In genomic region chr11:70000396-70000898, GRCm38 (mm10) we compare ENCODE assay signal across 8 mouse cellular contexts. TPM values are rescaled to one million over a fixed set of nuclear protein-coding genes. Genes with fewer than 3 reads are reported as not detected.
DNase-seq lines count a peak whose midpoint lies in the region; ATAC-seq and TF ChIP-seq lines count a peak whose summit lies in the region.

TSS of gene Dvl2 (plus strand) at chr11:70000595.

- H3K36me3 ChIP-seq in kidney, embryonic 14.5 days (ENCODE audit: control insufficient read depth, insufficient read depth, low read length) = peaks cover 36% of the 10 kb centered on the region
- peaks cover 20% of the 10 kb centered on the region for H3K36me3 ChIP-seq in liver, embryonic 11.5 days (ENCODE audit: control insufficient read depth, insufficient read depth, low read length)
- peaks cover 32% of the 10 kb centered on the region for H3K36me3 ChIP-seq in stomach, embryonic 14.5 days (ENCODE audit: control insufficient read depth, insufficient read depth, low read length)

- H3K4me3 ChIP-seq in bone marrow macrophage, adult 2 months (ENCODE audit: insufficient read depth, low read length) = peak within 1 kb of the TSS; percentile 69
- peak within 1 kb of the TSS; percentile 98 for H3K4me3 ChIP-seq in embryonic fibroblast, embryonic 13.5 days (ENCODE audit: insufficient read depth, low read length)
- peak within 1 kb of the TSS; percentile 88 for H3K4me3 ChIP-seq in kidney, embryonic 14.5 days (ENCODE audit: low read length)
- H3K4me3 ChIP-seq in liver, embryonic 11.5 days (ENCODE audit: low read depth, low read length) = peak within 1 kb of the TSS; percentile 77
- H3K4me3 ChIP-seq in stomach, embryonic 14.5 days (ENCODE audit: low read depth, low read length) = peak within 1 kb of the TSS; percentile 68

- peaks cover 26% of the 10 kb centered on the region for H3K4me1 ChIP-seq in bone marrow macrophage, adult 2 months (ENCODE audit: control insufficient read depth, insufficient read depth, low read length)
- H3K4me1 ChIP-seq in embryonic fibroblast, embryonic 13.5 days (ENCODE audit: control insufficient read depth, insufficient read depth, low read length) = peaks cover 6% of the 10 kb centered on the region; the same call in 1 of the 2 replicates
- H3K4me1 ChIP-seq in kidney, embryonic 14.5 days (ENCODE audit: control insufficient read depth, insufficient read depth, low read length) = peaks cover 31% of the 10 kb centered on the region
- H3K4me1 ChIP-seq in liver, embryonic 11.5 days (replicated peaks; ENCODE audit: control insufficient read depth, insufficient read depth, low read length) = peaks cover 25% of the 10 kb centered on the region
- H3K4me1 ChIP-seq in stomach, embryonic 14.5 days (ENCODE audit: control insufficient read depth, insufficient read depth, low read length) = peaks cover 23% of the 10 kb centered on the region

- no peaks in the 10 kb centered on the region for H3K27me3 ChIP-seq in kidney, embryonic 14.5 days (ENCODE audit: control insufficient read depth, insufficient read depth, low read length)
- no peaks in the 10 kb centered on the region for H3K27me3 ChIP-seq in liver, embryonic 11.5 days (replicated peaks; ENCODE audit: control insufficient read depth, insufficient read depth, low read length)
- no peaks in the 10 kb centered on the region for H3K27me3 ChIP-seq in stomach, embryonic 14.5 days (ENCODE audit: control insufficient read depth, insufficient read depth, low read length)

- TF ChIP-seq POLR2A in bone marrow macrophage, adult 2 months (IDR thresholded peaks at IDR 0.05; ENCODE audit: borderline replicate concordance, low read depth, low read length) = no peak
- peak; percentile 95 for TF ChIP-seq POLR2A in embryonic fibroblast, embryonic 13.5 days (IDR thresholded peaks at IDR 0.05; ENCODE audit: low read depth, low read length)

- peak; percentile 53 for ATAC-seq in kidney, embryonic 14.5 days (ENCODE audit: low FRiP score, low TSS enrichment)
- ATAC-seq in liver, embryonic 11.5 days (replicated peaks; ENCODE audit: low FRiP score) = peak; percentile 24
- peak; percentile 51 for ATAC-seq in stomach, embryonic 14.5 days (ENCODE audit: insufficient number of reproducible peaks, insufficient read depth, low FRiP score, low read depth)

- peak within 1 kb of the TSS; percentile 86 for H3K9ac ChIP-seq in kidney, embryonic 14.5 days (ENCODE audit: low read depth, low read length)
- peak within 1 kb of the TSS; percentile 74 for H3K9ac ChIP-seq in liver, embryonic 11.5 days (ENCODE audit: low read depth, low read length)
- H3K9ac ChIP-seq in stomach, embryonic 14.5 days (replicated peaks; ENCODE audit: low read depth, low read length) = peak within 1 kb of the TSS; percentile 87

- peak; percentile 90 to 92 for DNase-seq in B cell, adult 2 months
- peak; percentile 90 to 94 for DNase-seq in heart, adult 9 months (ENCODE audit: low spot score in 2 of 2)
- peak; percentile 93 for DNase-seq in liver, embryonic 11.5 days (ENCODE audit: low spot score)
- DNase-seq in naive thymus-derived CD4-positive, alpha-beta T cell, adult 2 months (ENCODE audit: low read depth) = peak; percentile 95

- no peaks in the 10 kb centered on the region for H3K9me3 ChIP-seq in kidney, embryonic 14.5 days (ENCODE audit: control insufficient read depth, low read length)
- H3K9me3 ChIP-seq in liver, embryonic 11.5 days (ENCODE audit: control insufficient read depth, low read length) = no peaks in the 10 kb centered on the region
- H3K9me3 ChIP-seq in stomach, embryonic 14.5 days (ENCODE audit: control insufficient read depth, low read depth, low read length) = no peaks in the 10 kb centered on the region

- under 1% methylated on average over 48 of the region's 48 CpGs for WGBS in kidney, embryonic 14.5 days
- 0% methylated on average over 47 of the region's 48 CpGs for WGBS in liver, embryonic 11.5 days
- under 1% methylated on average over 48 of the region's 48 CpGs for WGBS in stomach, embryonic 14.5 days

- peak within 1 kb of the TSS; percentile 92 for H3K27ac ChIP-seq in bone marrow macrophage, adult 2 months (ENCODE audit: insufficient read depth, low read depth, low read length)
- H3K27ac ChIP-seq in embryonic fibroblast, embryonic 13.5 days (ENCODE audit: insufficient read depth, low read length) = peak within 1 kb of the TSS; percentile 81
- peak within 1 kb of the TSS; percentile 96 for H3K27ac ChIP-seq in kidney, embryonic 14.5 days (ENCODE audit: low read depth, low read length)
- peak within 1 kb of the TSS; percentile 90 for H3K27ac ChIP-seq in liver, embryonic 11.5 days (ENCODE audit: low read depth, low read length)
- peak within 1 kb of the TSS; percentile 97 for H3K27ac ChIP-seq in stomach, embryonic 14.5 days (ENCODE audit: low read length)

- TF ChIP-seq CTCF in bone marrow macrophage, adult 2 months (IDR thresholded peaks at IDR 0.05; ENCODE audit: low read depth, low read length) = no peak
- no peak for TF ChIP-seq CTCF in embryonic fibroblast, embryonic 13.5 days (IDR thresholded peaks at IDR 0.05; ENCODE audit: borderline replicate concordance, insufficient read depth, low read length)

- peak within 1 kb of the TSS; percentile 85 for H3K4me2 ChIP-seq in kidney, embryonic 14.5 days (replicated peaks; ENCODE audit: low read depth, low read length)
- peak within 1 kb of the TSS; percentile 81 for H3K4me2 ChIP-seq in liver, embryonic 11.5 days
- H3K4me2 ChIP-seq in stomach, embryonic 14.5 days (replicated peaks; ENCODE audit: low read depth, low read length) = peak within 1 kb of the TSS; percentile 60

RNA-seq across cellular contexts. Expression of gene Dvl2, which starts in this region (rescaled TPM):
- 20.4 and 25.8 TPM in 2 replicates for polyA plus RNA-seq in bone marrow macrophage, adult 2 months (2012; ENCODE audit: insufficient read depth, insufficient read length, missing spikeins)
- polyA plus RNA-seq in embryonic fibroblast, embryonic 13.5 days (2011; ENCODE audit: insufficient read length, low read depth, missing spikeins) = 27.7 and 32.1 TPM in 2 replicates
- polyA plus RNA-seq in kidney, embryonic 14.5 days (2014; fragmentation: Nextera tagmentation; extraction: Ambion mirVana) = 28.2 and 34.9 TPM in 2 replicates
- 22.1 and 23.3 TPM in 2 replicates for polyA plus RNA-seq in liver, embryonic 11.5 days (2014; fragmentation: Nextera tagmentation; extraction: Ambion mirVana)
- 29.0 and 29.9 TPM in 2 replicates for polyA plus RNA-seq in stomach, embryonic 14.5 days (2014; fragmentation: Nextera tagmentation; extraction: Ambion mirVana)

Comparison
In these comparisons a context has a peak if more than half of its experiments do, and no peak if none do; other contexts are left out.
1. Peak in every context shown above with its lines: DNase-seq, ATAC-seq, H3K4me3 ChIP-seq and H3K27ac ChIP-seq.